Mouse (Mus musculus) cerebellum, adult 2 months (tissue): ENCODE data around the gene Dnmt3b. TPM values are rescaled to one million over a fixed set of nuclear protein-coding genes. Genes with fewer than 3 reads are reported as not detected.
A peak's percentile ranks its signal among the peaks of the same experiment; 100 is the strongest.
"Not testable (repeated sequence)": the region's sequence is repeated elsewhere in the genome, so short reads cannot be mapped to it uniquely, and the experiment has no call there.

Experiments
- DNase-seq, 2 experiments: peaks; one replicate each; pipeline ENCODE4 v3.0.0; 2021
- H3K27ac ChIP-seq: fragments of 200-500 bp; 2 replicates; pipeline ENCODE4 v1.5.1; 2012; ENCODE audit warnings: low read length, control low read depth, inconsistent platforms; ENCODE audit not compliant: insufficient read depth
- H3K27me3 ChIP-seq: fragments of 200-500 bp; 2 replicates; pipeline ENCODE4 v1.6.1; 2012; ENCODE audit warnings: inconsistent platforms, mild to moderate bottlenecking, low read length, moderate library complexity; ENCODE audit not compliant: control insufficient read depth, insufficient read depth
- H3K4me1 ChIP-seq: fragments of 200-500 bp; 2 replicates; pipeline ENCODE4 v1.6.1; 2011; ENCODE audit warnings: low read length; ENCODE audit not compliant: control insufficient read depth, insufficient read depth
- H3K4me3 ChIP-seq: fragments of 200-500 bp; replicated peaks from 2 replicates; pipeline ENCODE3; 2011; ENCODE audit warnings: mild to moderate bottlenecking, low read depth, low read length, control low read depth; ENCODE audit not compliant: insufficient read depth
- CTCF ChIP-seq: fragments of 200-500 bp; IDR thresholded peaks from 2 replicates; pipeline ENCODE4 v1.5.1; 2011; ENCODE audit warnings: low read depth, mild to moderate bottlenecking, control low read depth, low read length, moderate library complexity, borderline replicate concordance; ENCODE audit not compliant: insufficient read depth
- POLR2A ChIP-seq: fragments of 200-500 bp; IDR thresholded peaks from 2 replicates; pipeline ENCODE4 v1.6.1; 2011; ENCODE audit warnings: low read length, control low read depth, borderline replicate concordance; ENCODE audit not compliant: insufficient read depth
- WGBS: fragments of 180-500 bp; shearing (Covaris S2); methylation state at CpG from one replicate; pipeline ENCODE4 v1.1.7; 2018; 5-methylcytosine and 5-hydroxymethylcytosine counted together
- polyA plus RNA-seq: library from polyadenylated mRNA; depleted of rRNA; stranded (reverse); fragments of >200 nt; gene quantifications from 2 replicates; pipeline ENCODE4 v1.2.3, GENCODE M21; 2012

Gene Dnmt3b
- polyA plus RNA-seq, 1 experiment, result 1.6 TPM

DNA sequence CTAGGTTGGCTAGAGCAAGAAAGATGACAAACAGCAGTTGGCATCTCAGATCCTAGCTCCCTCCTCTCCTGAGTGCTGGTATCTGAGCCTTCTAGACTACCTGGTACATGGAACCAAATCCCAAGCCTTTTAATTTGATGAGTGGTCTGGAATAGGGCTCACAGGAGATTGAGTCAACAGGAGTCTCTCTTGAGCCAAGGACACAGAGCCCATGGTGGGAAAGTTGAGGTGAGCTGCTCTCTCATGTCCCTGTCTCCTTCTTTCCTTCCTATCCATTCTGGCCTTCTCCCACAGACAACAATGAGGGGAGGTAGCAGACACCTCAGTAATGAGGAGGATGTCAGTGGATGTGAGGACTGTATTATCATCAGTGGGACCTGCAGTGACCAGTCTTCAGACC is 47.1 kb downstream of the Dnmt3b start, which contains the start of gene Dnmt3c:
TSS of gene Dnmt3c (plus strand) at position 301 of the 400 bp plus-strand sequence.
- H3K27ac ChIP-seq, result no peak within 1 kb of the TSS
- no peak within 1 kb of the TSS for H3K4me3 ChIP-seq

GRCm38 (mm10) chr2:153703389-153703788 is 54.1 kb downstream of the Dnmt3b start:
- Histone ChIP-seq H3K4me1 (no peaks in the 10 kb centered on the region), H3K27ac (no peak overlapping the region), H3K27me3 (no peaks in the 10 kb centered on the region), H3K4me3 (no peak overlapping the region)
- no peak for DNase-seq
- WGBS, result 16% methylated on average over 6 of the region's 6 CpGs
- TF ChIP-seq POLR2A (no peak), CTCF (no peak)

More for the DNA sequence above, 47.1 kb downstream of the Dnmt3b start, which contains the start of gene Dnmt3c:
- H3K4me1 ChIP-seq, result no peaks in the 10 kb centered on the region
- TF ChIP-seq POLR2A (no peak), CTCF (no peak)
- no peaks in the 10 kb centered on the region for H3K27me3 ChIP-seq
- DNase-seq, result no peak

DNA sequence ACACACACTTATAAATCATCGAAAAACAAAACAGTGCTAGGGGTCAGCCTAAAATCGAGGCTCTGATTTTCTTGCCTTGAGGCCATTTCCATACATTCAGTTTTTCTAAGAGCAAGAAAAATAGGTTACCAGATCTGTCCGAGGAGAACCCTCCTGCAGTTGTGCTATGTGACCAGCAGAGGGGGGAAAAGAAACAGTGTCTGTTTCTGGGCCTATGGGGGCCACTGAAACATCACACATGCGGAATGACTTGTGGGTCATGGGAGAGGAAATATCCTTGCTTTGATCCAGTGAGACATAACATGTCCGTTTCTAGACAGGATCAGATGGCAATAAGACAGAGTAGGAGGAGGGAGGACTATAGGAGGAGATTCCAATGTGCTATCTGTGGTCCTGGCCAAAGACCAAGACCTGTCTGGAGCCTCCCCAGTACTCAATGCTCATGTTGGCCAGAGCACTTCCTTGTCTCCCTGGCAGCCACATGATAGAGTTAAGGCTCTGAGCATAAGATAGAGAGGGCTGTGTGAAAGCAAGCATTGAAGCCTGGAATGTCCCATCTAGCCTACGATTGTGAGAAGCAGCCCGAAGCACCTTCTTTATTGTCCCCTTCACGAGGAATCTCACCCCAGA is 61.6 kb downstream of the Dnmt3b start:
- peak; percentile 10 to 25 for DNase-seq
- WGBS, result 43% methylated on average over 8 of the region's 8 CpGs

GRCm38 (mm10) chr2:153712646-153713091 is 63.4 kb downstream of the Dnmt3b start:
- WGBS, result 62% methylated on average over 3 of the region's 3 CpGs
- TF ChIP-seq POLR2A (no peak), CTCF (no peak)
- peak in 1 of 2 experiments; percentile 25 for DNase-seq
- H3K27ac ChIP-seq, result no peak overlapping the region
- peaks cover 2% of the 10 kb centered on the region; the same call in 1 of the 2 replicates for H3K4me1 ChIP-seq
- H3K4me3 ChIP-seq, result no peak overlapping the region
- no peaks in the 10 kb centered on the region for H3K27me3 ChIP-seq

More for the DNA sequence above, 61.6 kb downstream of the Dnmt3b start:
- no peaks in the 10 kb centered on the region for H3K27me3 ChIP-seq
- peak; percentile 67 for TF ChIP-seq CTCF
- TF ChIP-seq POLR2A, result no peak
- H3K27ac ChIP-seq, result no peak overlapping the region
- H3K4me1 ChIP-seq, result peaks cover 2% of the 10 kb centered on the region; the same call in 1 of the 2 replicates
- no peak overlapping the region for H3K4me3 ChIP-seq

DNA sequence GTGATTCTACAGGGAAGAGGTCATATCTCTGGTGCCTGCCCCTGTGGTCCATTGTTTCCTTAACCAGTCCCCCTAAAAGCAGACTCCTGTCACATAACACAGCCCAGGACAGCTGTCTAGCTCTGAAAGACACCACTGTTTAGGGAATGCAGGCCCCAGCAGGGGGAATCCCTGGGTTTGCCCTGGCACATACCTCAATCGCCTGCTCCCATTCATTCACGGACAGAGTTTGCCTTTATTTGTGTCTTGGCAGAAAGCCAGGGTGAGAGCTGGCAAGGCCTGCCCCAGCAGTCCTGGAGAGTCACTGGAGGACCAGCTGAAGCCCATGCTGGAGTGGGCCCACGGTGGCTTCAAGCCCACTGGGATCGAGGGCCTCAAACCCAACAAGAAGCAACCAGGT is 64.0 kb downstream of the Dnmt3b start:
- peak; percentile 34 to 61 for DNase-seq
- Histone ChIP-seq H3K27me3 (no peaks in the 10 kb centered on the region), H3K27ac (no peak overlapping the region), H3K4me1 (peaks cover 2% of the 10 kb centered on the region; the same call in 1 of the 2 replicates), H3K4me3 (no peak overlapping the region)
- WGBS, result 5% methylated on average over 4 of the region's 4 CpGs
- no peak for TF ChIP-seq CTCF
- TF ChIP-seq POLR2A, result no peak

DNA sequence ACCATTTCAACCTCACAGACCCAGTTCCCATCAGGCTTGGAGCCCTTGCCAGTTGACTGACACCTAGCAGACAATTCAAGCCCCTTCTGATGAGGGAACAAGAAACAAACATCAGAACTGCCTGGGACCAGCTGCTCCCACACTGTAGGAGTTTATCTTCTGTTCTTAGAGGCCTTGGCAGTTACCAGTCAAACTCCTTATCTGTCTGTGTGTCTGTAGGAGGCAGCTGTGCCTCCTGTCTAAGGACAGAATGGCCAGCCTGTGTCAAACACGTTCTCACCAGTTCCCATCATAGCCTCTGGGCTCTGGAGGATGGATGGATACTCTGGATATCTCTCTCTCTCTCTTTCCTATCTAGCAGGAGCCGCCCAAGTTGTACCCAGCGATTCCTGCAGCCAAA is 68.6 kb downstream of the Dnmt3b start:
- not testable (repeated sequence) for H3K4me1 ChIP-seq, H3K27ac ChIP-seq, H3K27me3 ChIP-seq, DNase-seq, H3K4me3 ChIP-seq
- 76% methylated on average over 3 of the region's 3 CpGs for WGBS

GRCm38 (mm10) chr2:153723098-153723497 is 73.8 kb downstream of the Dnmt3b start:
- Histone ChIP-seq H3K4me1 (no peaks in the 10 kb centered on the region), H3K27me3 (no peaks in the 10 kb centered on the region), H3K4me3 (no peak overlapping the region), H3K27ac (no peak overlapping the region)
- TF ChIP-seq CTCF, result no peak
- no peak for TF ChIP-seq POLR2A
- DNase-seq, result no peak
- 78% methylated on average over 1 of the region's 1 CpGs for WGBS

- TF ChIP-seq POLR2A (no peak), CTCF (no peak)
- DNase-seq, result no peak
- Histone ChIP-seq H3K4me1 (no peaks in the 10 kb centered on the region), H3K27ac (no peak overlapping the region), H3K27me3 (no peaks in the 10 kb centered on the region), H3K4me3 (no peak overlapping the region)
- 89% methylated on average over 2 of the region's 2 CpGs for WGBS
Measured at GRCm38 (mm10) chr2:153724424-153724823, 75.2 kb downstream of the Dnmt3b start.
